Mouse (Mus musculus): ENCODE results near the gene Ctnnb1. TPM values are rescaled to one million over a fixed set of nuclear protein-coding genes. Genes with fewer than 3 reads are reported as not detected.

The Ctnnb1 gene
- total RNA-seq, 2 experiments from 2014 or later = 606 to 645 TPM

DNA sequence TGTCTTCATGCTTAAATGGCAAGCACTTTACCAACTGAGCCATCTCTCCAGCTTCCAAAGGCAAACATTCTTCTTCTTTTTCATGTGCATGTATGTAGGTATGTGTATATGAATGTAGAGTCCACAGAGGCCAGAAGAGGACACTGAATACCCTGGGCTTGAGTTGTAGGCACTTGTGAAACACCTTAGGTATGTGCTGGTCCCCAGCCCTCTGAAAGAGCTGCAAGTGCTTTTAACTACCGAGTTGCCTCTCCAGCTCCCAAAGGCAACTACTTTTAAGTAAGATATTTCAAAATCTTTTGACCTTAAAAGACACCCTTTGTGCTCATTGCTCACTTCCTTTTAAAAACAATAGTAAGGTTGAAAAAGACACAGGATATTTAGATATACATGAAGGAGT lies 2.9 kb upstream of the Ctnnb1 start:
- DNase-seq (ENCODE audit: extremely low spot score in 1 of 2, low spot score in 1 of 2) = no peak

DNA sequence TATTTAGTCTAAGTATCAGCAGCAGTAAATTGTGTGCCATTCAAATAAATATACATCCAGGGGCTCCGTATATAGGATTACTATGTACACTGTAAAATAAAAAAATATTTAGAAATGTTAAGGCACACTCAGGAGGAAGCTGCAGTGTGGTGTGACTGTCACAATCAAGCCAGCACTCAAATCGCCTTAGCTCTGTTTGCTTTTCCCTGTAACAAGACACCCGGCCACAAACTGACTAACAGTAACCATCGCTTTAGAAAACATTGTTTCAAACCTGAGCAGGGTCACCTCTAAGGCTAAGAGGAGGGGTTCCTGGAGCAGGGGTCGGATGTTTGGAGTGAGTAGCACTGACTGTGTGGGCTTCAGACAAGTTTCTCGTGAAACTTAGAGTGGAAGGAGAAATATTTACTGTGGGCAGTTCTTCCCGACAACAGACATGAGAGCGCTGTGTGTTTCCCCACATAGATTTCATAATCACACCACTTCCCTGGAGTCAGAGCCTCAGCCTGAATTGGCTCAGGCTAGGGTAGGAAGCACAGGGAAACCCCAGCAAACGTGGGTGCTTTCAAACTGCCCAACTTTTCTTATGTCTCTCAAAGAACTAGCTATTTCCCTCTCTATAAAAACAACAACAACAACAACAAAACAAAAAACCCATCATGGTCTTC lies 1.9 kb upstream of the Ctnnb1 start:
- no peak for DNase-seq (ENCODE audit: extremely low spot score in 1 of 2, low spot score in 1 of 2)

DNA sequence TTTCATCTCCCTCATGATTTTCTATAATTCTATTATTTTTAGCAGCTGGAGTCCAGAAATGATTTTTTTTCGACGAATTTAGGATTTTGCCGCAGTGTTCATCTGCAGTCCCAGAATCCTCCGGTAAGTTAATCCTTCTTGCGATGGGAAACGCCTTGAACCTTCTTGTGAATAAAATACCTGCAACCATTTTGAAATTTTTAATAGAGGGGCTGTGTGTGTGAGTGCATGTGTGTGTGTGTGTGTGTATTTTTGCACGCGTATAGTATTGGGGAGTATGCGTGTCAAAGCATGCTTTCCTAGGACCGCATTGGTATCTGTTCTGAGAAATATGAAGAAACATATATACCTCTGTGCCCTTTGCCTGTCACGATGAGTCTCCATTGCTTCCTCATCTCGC lies 1.0 kb downstream of the Ctnnb1 start:
- DNase-seq (ENCODE audit: extremely low spot score in 1 of 2, low spot score in 1 of 2) = no peak

DNA sequence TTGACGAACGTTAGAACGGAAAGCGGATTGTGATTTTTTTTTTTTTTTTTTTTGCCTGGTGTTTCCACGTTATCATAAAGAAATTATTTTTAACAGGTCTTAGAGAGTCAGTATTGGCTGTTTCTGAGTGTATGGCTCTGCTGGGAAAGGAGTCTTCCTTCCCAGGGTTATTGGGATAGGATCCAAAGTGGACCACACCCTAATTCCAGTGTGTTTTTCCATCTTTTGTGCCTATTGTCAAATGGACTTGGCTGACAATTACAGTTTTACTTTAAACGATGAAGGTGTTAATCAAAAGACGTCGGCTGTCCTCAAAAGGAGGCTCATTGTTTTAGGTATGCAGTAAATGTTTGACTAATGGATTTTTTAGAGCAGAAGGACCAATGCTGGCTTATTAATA lies 1.8 kb downstream of the Ctnnb1 start:
- no peak for DNase-seq (ENCODE audit: extremely low spot score in 1 of 2, low spot score in 1 of 2)

DNA sequence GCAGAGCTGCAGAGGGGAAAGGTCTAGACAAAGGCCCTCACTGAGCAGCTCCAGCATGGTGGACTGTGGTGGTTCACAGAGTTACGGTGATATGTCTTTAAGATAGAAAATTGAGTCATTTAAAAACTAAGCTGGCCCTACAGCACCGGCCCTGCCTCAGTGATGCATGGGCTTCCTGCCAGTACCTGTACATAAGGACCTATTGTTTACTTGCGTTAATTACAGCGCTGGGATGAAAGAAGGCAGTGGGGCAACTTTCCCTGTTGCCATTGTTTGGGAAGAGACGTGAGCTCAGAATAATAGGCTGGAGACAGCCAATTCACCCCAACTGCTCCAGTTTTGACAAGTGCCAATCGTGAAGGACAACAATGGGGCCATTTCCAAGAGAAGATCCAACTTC lies 3.4 kb downstream of the Ctnnb1 start:
- DNase-seq (ENCODE audit: extremely low spot score in 1 of 2, low spot score in 1 of 2) = no peak

DNA sequence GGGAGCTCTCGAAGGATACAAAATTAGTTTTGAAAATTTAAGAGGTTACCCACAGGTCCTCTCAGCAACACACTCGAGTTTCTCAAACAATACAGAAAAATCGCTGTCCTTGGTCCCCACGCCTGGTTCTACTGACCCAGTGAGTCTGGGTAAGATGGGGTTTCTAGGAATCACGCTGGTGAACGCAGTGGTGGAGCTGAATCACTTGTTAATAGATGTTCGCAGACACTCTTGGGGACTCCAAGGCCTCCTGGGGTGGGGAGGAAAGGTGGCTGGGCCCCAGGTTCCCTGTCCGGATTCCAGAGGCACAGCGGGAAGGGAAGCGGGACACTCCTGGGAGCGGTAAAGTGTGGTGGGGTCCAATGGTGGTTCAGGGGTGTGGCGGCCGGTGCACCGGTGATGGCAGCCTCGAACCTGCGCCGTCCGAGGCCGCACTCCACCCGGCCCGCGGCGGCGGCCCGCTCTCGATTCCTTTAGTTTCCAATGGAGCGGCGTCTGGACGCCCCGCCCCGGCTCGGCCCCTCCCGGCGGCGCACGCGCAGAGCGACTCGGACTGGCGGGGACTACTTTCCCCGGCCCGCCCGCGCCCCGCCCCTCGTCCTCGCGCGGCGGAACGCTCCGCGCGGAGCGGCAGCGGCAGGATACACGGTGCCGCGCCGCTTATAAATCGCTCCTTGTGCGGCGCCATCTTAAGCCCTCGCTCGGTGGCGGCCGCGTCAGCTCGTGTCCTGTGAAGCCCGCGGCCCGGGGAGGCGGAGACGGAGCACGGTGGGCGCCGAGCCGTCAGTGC lies 4.0 kb downstream of the Ctnnb1 start:
- DNase-seq (ENCODE audit: extremely low spot score in 1 of 2, low spot score in 1 of 2) = peak; percentile 92 to 93

DNA sequence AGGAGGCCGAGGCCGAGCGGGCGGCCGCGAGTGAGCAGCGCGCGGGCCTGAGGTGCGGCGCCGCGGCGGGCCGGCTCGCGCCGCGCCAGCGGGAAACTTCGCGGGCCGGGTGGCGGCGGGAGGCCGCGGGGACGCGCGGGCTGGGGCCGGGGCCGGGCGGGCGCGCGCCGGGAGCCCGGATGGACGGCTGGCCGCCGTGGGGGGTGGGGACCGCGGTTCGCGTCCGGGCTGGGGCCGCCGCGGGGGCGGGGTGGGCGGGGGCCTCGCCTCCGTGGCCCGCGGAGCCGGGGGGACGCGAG lies 4.5 kb downstream of the Ctnnb1 start:
- DNase-seq (ENCODE audit: extremely low spot score in 1 of 2, low spot score in 1 of 2) = no peak

DNA sequence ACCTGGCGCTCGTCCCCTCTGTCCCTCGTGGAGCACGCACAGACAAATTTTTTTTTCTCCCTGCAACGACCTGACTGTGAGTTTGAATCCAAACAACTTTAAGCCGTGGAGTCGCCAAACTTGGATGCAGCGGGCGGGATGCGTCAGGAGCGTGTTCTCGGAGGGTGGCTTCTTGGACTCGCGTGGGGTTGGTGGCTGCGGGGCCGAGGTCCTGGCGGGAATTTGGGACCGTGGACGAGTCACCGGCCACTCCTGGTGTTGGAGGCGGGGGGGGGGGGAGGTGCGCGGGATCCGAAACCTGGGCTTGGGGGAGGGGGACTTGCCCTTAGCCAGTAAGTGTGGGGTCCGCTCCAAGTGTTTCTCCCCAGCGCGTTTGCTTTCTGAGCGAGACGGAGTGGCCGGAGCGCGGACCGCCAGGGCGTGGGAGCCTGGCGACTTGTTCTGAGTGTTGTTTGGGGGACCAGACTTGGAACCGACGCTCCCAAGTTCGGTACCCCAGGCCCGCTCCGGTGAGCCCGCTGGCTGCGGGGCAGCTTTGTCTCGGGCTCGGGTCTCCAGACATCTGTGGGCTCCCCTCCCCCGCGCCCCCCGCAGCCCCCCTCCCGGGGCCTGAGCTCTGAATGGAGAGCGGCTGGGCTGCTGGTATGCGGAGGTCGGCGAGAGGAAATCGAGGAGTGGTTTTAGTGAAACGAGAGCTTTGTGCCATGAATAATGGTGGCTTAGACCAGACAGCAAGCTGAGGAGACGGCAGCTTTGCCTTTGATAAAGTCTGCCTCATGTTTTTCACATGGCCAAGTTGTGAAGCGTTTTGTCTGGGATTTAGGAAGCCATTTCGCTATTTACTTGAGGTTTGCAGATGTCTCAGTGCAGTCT lies 5.1 kb downstream of the Ctnnb1 start:
- DNase-seq (ENCODE audit: extremely low spot score in 1 of 2, low spot score in 1 of 2) = peak; percentile 20 to 35

DNA sequence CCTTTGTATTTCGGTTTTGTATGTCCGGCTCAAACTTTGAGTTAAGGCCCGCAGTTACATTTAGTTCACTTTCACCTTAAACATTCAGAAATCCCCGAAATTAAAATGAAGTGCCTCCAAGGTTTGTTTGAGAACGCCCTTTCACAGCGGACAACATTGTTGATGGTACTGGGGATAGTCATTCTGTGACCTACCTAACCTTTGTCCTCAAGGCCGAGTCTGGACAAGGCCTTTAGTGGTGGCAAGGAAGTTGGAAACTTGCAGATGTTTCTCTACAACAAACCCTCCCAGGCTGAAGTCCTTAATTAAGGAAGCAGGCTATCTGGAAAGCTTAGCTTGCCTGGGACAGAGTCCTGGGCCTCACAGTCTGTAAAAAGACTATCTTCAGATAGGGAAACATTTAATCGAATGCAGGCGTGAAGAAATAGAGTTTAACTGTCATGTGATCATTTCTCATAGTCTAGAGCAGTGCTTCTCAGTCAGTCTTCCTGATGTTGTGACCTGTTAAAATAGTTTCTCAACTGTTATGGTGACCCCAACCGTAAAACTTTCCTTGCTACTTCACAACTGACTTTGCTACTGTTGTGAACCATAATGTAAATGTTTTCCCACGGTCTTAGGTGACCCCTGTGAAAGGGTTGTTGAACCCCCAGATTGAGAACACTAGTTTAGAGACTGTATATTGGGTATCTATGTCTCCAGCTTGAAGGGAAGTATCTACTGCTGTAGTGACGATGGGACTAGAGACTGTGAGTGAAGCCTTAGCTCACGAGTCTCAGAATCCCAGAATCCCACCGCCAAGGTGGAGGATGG lies 6.0 kb downstream of the Ctnnb1 start:
- DNase-seq (ENCODE audit: extremely low spot score in 1 of 2, low spot score in 1 of 2) = no peak

DNA sequence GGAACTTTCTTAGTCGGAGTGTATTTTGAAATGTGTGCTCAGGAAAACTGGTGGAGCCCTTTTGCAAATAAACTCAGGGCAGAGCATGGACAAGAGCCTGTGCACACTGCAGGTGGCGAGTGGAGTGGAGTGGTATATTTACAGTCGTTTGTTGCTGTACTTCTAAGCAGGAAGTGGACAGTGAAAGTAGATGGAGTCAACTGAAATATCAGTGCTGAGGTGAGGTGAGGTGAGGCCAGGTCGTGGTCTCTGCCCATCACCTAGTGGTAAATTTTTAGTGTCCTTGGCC lies 6.6 kb downstream of the Ctnnb1 start:
- no peak for DNase-seq (ENCODE audit: extremely low spot score in 1 of 2, low spot score in 1 of 2)

DNA sequence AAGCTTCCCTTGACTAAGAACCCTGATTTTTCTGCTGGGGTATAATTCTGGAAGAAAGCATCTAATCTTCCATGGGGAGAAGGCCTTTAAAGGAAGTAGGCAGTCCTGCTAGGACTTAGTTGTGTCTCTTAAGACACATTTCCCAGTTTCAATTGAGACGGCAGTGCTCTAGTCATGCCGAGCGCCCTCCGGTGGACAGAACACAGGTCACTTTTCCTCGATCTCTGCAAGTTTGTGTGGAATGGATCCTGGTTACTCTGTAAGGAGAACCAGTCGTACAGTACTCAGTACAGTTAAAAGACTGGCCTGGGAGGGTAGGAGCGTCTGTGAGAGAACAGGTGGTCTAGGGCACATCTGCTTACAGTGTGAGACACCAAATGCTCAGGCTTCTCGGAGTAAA lies 7.3 kb downstream of the Ctnnb1 start:
- DNase-seq (ENCODE audit: extremely low spot score in 1 of 2, low spot score in 1 of 2) = peak; percentile 41 to 66

DNA sequence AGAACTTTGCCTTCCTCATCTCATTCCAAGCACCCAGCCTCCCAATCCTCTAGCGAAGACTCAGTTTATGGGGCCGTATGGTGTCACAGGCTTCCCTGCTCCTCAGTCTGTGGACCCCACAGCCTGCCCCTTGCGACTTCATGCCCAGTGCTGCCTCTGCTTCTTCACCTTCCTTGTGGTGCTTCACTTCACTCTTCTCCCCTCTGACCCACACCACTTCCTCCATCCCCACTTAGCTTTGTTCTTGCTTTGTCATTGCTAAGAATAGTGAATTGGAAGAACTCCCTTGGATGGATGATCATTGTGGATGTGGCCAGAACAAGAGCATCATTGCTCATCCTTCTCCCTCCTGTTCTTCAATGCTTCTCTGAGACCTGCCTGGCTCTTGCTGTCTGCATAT lies 11.8 kb downstream of the Ctnnb1 start:
- DNase-seq (ENCODE audit: extremely low spot score in 1 of 2, low spot score in 1 of 2) = no peak

DNA sequence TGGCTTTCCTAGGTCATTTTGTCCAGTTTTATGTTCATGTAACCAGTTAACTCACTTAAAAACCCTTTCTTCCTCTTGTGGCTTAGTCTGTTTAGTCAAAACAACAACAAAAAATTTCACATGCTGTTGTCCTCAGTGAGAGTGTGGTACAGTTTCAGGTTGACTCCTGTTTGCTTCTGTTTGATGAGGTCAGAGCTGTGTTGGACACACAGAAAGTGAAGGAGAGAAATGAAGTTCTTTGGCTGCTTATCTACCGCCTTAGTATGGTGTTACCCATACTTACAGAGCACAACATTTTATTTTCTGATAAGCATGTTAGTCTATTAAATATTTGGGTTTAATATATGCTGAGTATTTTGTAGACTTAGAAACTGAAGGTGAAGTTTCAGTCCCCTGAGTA lies 14.7 kb downstream of the Ctnnb1 start:
- no peak for DNase-seq (ENCODE audit: extremely low spot score in 1 of 2, low spot score in 1 of 2)

DNA sequence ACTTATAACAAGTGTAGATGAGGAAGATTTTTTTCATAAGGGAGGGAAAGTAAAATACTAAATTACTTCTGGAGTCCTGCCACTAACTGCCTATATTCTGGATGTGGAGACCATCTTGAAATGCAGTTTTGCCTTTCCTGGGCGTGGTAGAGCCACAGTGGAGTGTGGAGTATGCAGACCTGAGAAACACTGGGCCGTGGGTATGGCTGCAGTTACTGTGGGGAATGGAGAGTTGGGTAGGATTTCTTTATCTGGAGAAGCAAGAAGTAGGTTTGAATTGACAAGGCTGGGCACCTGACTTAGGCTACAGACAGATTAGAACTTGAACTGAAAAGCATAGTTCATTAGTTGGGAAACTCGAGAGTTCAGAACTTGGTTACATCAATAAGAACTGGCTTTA lies 15.2 kb downstream of the Ctnnb1 start:
- DNase-seq (ENCODE audit: extremely low spot score in 1 of 2, low spot score in 1 of 2) = no peak

DNA sequence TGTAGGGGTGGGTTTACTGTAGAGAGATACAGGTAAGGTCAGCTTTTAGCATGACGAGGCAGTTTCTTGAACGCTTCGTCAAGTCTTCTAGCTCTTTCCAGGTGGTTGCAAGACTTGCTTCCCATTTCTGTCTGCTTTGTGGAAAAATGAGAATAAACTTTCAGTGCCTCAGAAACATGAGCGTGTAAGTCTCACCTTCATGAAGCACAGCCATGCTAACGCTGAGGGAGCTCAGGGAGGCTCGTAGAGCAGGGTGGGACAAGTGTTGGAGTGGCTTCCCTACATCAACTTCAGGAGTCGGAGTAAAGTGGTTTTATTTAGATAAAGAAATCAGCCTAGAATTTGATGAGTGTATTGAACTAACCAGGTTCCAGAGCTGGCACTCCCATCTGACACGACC lies 17.1 kb downstream of the Ctnnb1 start:
- DNase-seq (ENCODE audit: extremely low spot score in 1 of 2, low spot score in 1 of 2) = no peak

DNA sequence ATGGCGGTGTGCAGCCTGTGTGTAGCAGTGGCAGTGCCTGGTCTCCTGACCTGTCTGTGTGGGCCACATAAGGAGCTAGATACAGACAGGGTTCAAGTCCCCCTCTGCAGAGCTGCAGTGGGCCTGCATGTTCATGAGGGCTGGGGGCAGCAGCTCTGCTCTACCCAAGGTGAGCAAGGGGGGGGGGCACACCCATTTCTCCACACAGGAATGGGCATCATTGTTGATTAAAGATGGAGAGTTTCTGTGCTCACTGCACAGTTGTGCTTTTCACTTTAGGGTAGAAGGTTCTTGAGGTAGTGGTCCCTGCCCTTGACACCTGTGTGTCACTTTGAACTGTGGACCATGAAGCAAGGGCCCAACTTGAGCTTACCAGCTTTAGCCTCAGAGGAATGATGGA lies 19.8 kb downstream of the Ctnnb1 start:
- no peak for DNase-seq (ENCODE audit: extremely low spot score in 1 of 2, low spot score in 1 of 2)

DNA sequence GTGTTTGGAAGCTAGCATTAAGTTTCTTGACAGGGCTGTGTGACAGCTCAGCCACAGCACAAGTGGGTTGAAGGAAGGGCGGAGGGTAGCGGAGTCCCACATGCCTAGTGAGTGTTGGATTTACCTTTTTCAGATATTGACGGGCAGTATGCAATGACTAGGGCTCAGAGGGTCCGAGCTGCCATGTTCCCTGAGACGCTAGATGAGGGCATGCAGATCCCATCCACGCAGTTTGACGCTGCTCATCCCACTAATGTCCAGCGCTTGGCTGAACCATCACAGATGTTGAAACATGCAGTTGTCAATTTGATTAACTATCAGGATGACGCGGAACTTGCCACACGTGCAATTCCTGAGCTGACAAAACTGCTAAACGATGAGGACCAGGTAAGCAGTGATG lies 21.7 kb downstream of the Ctnnb1 start:
- DNase-seq (ENCODE audit: extremely low spot score in 1 of 2, low spot score in 1 of 2) = no peak

DNA sequence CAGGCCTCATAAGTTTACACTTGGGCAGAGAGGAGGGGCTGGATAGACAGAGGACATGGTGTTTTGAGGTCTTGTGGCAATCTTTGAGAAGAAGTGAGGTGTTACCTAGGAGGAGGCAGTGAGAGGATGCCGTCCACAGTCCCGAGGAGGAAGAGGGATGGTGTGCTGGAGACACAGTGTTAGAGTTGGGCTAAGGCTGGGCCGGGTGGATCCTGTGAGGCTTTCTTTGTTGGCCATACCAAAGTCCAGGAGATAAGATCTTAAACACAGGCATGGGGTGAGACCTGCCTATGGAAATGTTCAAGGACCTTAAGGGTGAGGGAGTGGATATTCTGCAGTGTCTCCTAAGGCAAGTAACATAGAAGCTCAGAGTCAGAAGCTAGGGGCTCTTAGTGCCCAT lies 22.9 kb downstream of the Ctnnb1 start:
- DNase-seq (ENCODE audit: extremely low spot score in 1 of 2, low spot score in 1 of 2) = no peak

DNA sequence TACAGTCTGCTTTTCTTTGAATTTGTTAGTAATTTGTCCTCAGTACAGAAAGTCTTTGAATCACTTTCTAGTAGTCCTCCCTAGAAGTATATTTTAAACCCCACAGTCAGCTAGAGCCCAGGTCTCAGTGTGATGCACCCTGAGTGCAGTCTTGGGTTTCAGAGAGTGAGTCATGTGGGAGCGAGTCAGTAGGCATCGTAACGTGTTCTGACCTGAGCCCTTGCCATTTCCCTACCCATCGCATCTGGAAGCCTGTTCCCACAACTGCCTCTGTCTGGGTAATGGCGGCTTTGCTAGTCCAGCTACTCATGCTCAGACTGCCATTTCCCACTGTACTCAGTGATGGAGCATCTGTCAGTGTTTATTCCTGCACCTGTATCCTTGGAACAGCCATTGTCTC lies 29.0 kb downstream of the Ctnnb1 start:
- no peak for DNase-seq (ENCODE audit: extremely low spot score in 1 of 2, low spot score in 1 of 2)

DNA sequence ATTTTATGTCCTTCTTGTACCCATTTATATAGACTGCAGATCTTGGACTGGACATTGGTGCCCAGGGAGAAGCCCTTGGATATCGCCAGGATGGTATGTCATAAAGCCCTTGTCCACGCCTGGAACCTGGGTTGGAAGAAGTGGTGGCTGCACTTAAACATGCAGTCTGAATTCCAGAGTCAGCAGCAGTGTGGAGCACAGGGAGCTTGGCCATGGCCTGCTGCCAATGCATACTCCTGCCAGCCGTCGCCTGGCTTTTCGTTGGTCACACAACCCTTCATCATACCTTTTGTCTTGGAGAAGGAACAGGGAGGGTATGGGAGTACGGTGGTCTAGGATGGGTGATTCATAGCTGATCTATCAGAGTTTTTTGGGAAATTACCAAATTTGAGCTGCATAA lies 29.5 kb downstream of the Ctnnb1 start:
- no peak for DNase-seq (ENCODE audit: extremely low spot score in 1 of 2, low spot score in 1 of 2)

DNA sequence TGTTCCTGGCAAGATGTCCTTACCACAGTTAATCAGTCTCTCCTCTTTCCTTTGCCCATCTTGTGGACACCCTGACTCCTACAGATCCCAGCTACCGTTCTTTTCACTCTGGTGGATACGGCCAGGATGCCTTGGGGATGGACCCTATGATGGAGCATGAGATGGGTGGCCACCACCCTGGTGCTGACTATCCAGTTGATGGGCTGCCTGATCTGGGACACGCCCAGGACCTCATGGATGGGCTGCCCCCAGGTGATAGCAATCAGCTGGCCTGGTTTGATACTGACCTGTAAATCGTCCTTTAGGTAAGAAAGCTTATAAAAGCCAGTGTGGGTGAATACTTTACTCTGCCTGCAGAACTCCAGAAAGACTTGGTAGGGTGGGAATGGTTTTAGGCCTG lies 30.2 kb downstream of the Ctnnb1 start:
- DNase-seq (ENCODE audit: extremely low spot score in 1 of 2, low spot score in 1 of 2) = no peak
